Mouse (Mus musculus): ENCODE results near the gene Gm11032. TPM values are rescaled to one million over a fixed set of nuclear protein-coding genes. Genes with fewer than 3 reads are reported as not detected.
A peak's percentile ranks its signal among the peaks of the same experiment; 100 is the strongest.
"Not testable (repeated sequence)": the region's sequence is repeated elsewhere in the genome, so short reads cannot be mapped to it uniquely, and the experiment has no call there.

Gm11032 gene
- polyA plus RNA-seq (2015; fragmentation: Nextera tagmentation; extraction: Ambion mirVana) = not detected in 2 replicates

GRCm38 (mm10) chr11:4620017-4620485, at the start of gene Gm11032:
Gene Gm11032 (plus strand): TSS chr11:4620067.
- ATAC-seq (no peak), DNase-seq (no peak)
- Histone ChIP-seq H3K4me2 (ENCODE audit: low read depth, low read length) (no peak within 1 kb of the TSS), H3K4me3 (ENCODE audit: low read depth, low read length) (no peak within 1 kb of the TSS), H3K4me1 (ENCODE audit: insufficient read depth) (no peaks in the 10 kb centered on the region), H3K27me3 (ENCODE audit: insufficient read depth, low read length) (no peaks in the 10 kb centered on the region), H3K9ac (replicated peaks) (no peak within 1 kb of the TSS), H3K27ac (ENCODE audit: low read depth) (no peak within 1 kb of the TSS), H3K9me3 (ENCODE audit: low read length) (no peaks in the 10 kb centered on the region), H3K36me3 (replicated peaks; ENCODE audit: insufficient read depth, low read length) (no peaks in the 10 kb centered on the region)
- no peak for TF ChIP-seq EP300 (IDR thresholded peaks at IDR 0.05; ENCODE audit: low read depth)
- no peak for TF ChIP-seq CTCF (IDR thresholded peaks at IDR 0.05; ENCODE audit: low read depth)
- WGBS (ENCODE audit: insufficient replicate concordance) = 70% methylated on average over 16 of the region's 16 CpGs

GRCm38 (mm10) chr11:4571491-4571901, 48.4 kb upstream of the Gm11032 start:
- Histone ChIP-seq H3K27ac (ENCODE audit: low read depth) (no peak overlapping the region), H3K4me2 (ENCODE audit: low read depth, low read length) (no peak overlapping the region), H3K4me3 (ENCODE audit: low read depth, low read length) (no peak overlapping the region), H3K36me3 (replicated peaks; ENCODE audit: insufficient read depth, low read length) (peaks cover 5% of the 10 kb centered on the region; the same call in 1 of the 2 replicates), H3K9me3 (ENCODE audit: low read length) (no peaks in the 10 kb centered on the region), H3K4me1 (ENCODE audit: insufficient read depth) (peaks cover 5% of the 10 kb centered on the region; the same call in 1 of the 2 replicates), H3K27me3 (ENCODE audit: insufficient read depth, low read length) (no peaks in the 10 kb centered on the region), H3K9ac (replicated peaks) (no peak overlapping the region)
- no peak for DNase-seq
- no peak for ATAC-seq
- WGBS (ENCODE audit: insufficient replicate concordance) = 77% methylated on average over 4 of the region's 4 CpGs
- TF ChIP-seq EP300 (IDR thresholded peaks at IDR 0.05; ENCODE audit: low read depth) (no peak), CTCF (IDR thresholded peaks at IDR 0.05; ENCODE audit: low read depth) (no peak)

GRCm38 (mm10) chr11:4576090-4576732, 43.7 kb upstream of the Gm11032 start:
- TF ChIP-seq EP300 (IDR thresholded peaks at IDR 0.05; ENCODE audit: low read depth) = peak; percentile 76
- ATAC-seq = peak; percentile 90
- Histone ChIP-seq H3K4me1 (ENCODE audit: insufficient read depth) (peaks cover 14% of the 10 kb centered on the region), H3K4me2 (ENCODE audit: low read depth, low read length) (0 out of 2 replicates have a peak overlapping the region, but pooled peaks have one; percentile 37), H3K27ac (ENCODE audit: low read depth) (peak overlapping the region; percentile 64)
- H3K4me3 ChIP-seq (ENCODE audit: low read depth, low read length); H3K27me3 ChIP-seq (ENCODE audit: insufficient read depth, low read length); H3K9ac ChIP-seq (replicated peaks); H3K9me3 ChIP-seq (ENCODE audit: low read length); H3K36me3 ChIP-seq (replicated peaks; ENCODE audit: insufficient read depth, low read length): not testable (repeated sequence)
- WGBS (ENCODE audit: insufficient replicate concordance) = 53% methylated on average over 2 of the region's 2 CpGs
- DNase-seq = peak; percentile 35

- DNase-seq (no peak), ATAC-seq (peak; percentile 50)
- Histone ChIP-seq H3K4me1 (ENCODE audit: insufficient read depth) (peaks cover 14% of the 10 kb centered on the region), H3K27ac (ENCODE audit: low read depth) (peak overlapping the region; percentile 64), H3K9me3 (ENCODE audit: low read length) (no peaks in the 10 kb centered on the region), H3K36me3 (replicated peaks; ENCODE audit: insufficient read depth, low read length) (peaks cover 3% of the 10 kb centered on the region; the same call in 1 of the 2 replicates), H3K9ac (replicated peaks) (0 out of 2 replicates have a peak overlapping the region, but pooled peaks have one; percentile 8), H3K4me3 (ENCODE audit: low read depth, low read length) (no peak overlapping the region), H3K4me2 (ENCODE audit: low read depth, low read length) (peak overlapping the region; percentile 37), H3K27me3 (ENCODE audit: insufficient read depth, low read length) (no peaks in the 10 kb centered on the region)
- TF ChIP-seq EP300 (IDR thresholded peaks at IDR 0.05; ENCODE audit: low read depth) = no peak
- no peak for TF ChIP-seq CTCF (IDR thresholded peaks at IDR 0.05; ENCODE audit: low read depth)
- 55% methylated on average over 2 of the region's 2 CpGs for WGBS (ENCODE audit: insufficient replicate concordance)
Measured at GRCm38 (mm10) chr11:4577079-4577478, 42.8 kb upstream of the Gm11032 start.

- WGBS (ENCODE audit: insufficient replicate concordance) = 51% methylated on average over 2 of the region's 2 CpGs
- Histone ChIP-seq H3K36me3 (replicated peaks; ENCODE audit: insufficient read depth, low read length) (peaks cover 3% of the 10 kb centered on the region; the same call in 1 of the 2 replicates), H3K9me3 (ENCODE audit: low read length) (no peaks in the 10 kb centered on the region), H3K27ac (ENCODE audit: low read depth) (no peak overlapping the region), H3K4me1 (ENCODE audit: insufficient read depth) (peaks cover 14% of the 10 kb centered on the region), H3K4me2 (ENCODE audit: low read depth, low read length) (no peak overlapping the region), H3K4me3 (ENCODE audit: low read depth, low read length) (no peak overlapping the region), H3K9ac (replicated peaks) (no peak overlapping the region), H3K27me3 (ENCODE audit: insufficient read depth, low read length) (no peaks in the 10 kb centered on the region)
- TF ChIP-seq EP300 (IDR thresholded peaks at IDR 0.05; ENCODE audit: low read depth) = no peak
- TF ChIP-seq CTCF (IDR thresholded peaks at IDR 0.05; ENCODE audit: low read depth) = no peak
- no peak for ATAC-seq
- DNase-seq = peak; percentile 58
Measured at GRCm38 (mm10) chr11:4578682-4579081, 41.2 kb upstream of the Gm11032 start.

GRCm38 (mm10) chr11:4591811-4592210, 28.1 kb upstream of the Gm11032 start:
- H3K27ac ChIP-seq (ENCODE audit: low read depth) = no peak overlapping the region
- ATAC-seq = no peak

More at GRCm38 (mm10) chr11:4591811-4592210, 28.1 kb upstream of the Gm11032 start:
- Histone ChIP-seq H3K27me3 (ENCODE audit: insufficient read depth, low read length) (no peaks in the 10 kb centered on the region), H3K9me3 (ENCODE audit: low read length) (no peaks in the 10 kb centered on the region), H3K4me3 (ENCODE audit: low read depth, low read length) (peak overlapping the region; percentile 98), H3K4me1 (ENCODE audit: insufficient read depth) (peaks cover 28% of the 10 kb centered on the region), H3K9ac (replicated peaks) (no peak overlapping the region), H3K4me2 (ENCODE audit: low read depth, low read length) (peak overlapping the region; percentile 62), H3K36me3 (replicated peaks; ENCODE audit: insufficient read depth, low read length) (peaks cover 12% of the 10 kb centered on the region; the same call in 1 of the 2 replicates)
- no peak for DNase-seq
- TF ChIP-seq EP300 (IDR thresholded peaks at IDR 0.05; ENCODE audit: low read depth) (0 out of 2 replicates have a peak, but pooled peaks have one; percentile 24), CTCF (IDR thresholded peaks at IDR 0.05; ENCODE audit: low read depth) (no peak)
- WGBS (ENCODE audit: insufficient replicate concordance) = 57% methylated on average over 4 of the region's 4 CpGs

Measured in liver, postnatal 0 days (tissue).